Mouse (Mus musculus) megakaryocyte, adult 5-6 weeks (primary cell): Measurements from ENCODE around the gene Atxn7l1. TPM values are rescaled to one million over a fixed set of nuclear protein-coding genes. Genes with fewer than 3 reads are reported as not detected.

Source experiments
- ATAC-seq: 2 replicates; pipeline ENCODE4 v1.8.0; 2016; ENCODE audit warnings: mild to moderate bottlenecking, inconsistent platforms; ENCODE audit not compliant: poor library complexity, severe bottlenecking
- total RNA-seq, 2 experiments: library from RNA; stranded (forward) in 1 of 2; stranded (reverse) in 1 of 2; fragments of 153-499, 151-499 nt in 1 of 2; fragments of 221-1000, 200-1000 nt in 1 of 2; gene quantifications; 2 replicates each; pipeline versions ENCODE4 v1.2.3 to v1.2.4; 2015 to 2017

Gene Atxn7l1
- total RNA-seq, 2 experiments from 2014 or later = 50.0 to 109 TPM

DNA sequence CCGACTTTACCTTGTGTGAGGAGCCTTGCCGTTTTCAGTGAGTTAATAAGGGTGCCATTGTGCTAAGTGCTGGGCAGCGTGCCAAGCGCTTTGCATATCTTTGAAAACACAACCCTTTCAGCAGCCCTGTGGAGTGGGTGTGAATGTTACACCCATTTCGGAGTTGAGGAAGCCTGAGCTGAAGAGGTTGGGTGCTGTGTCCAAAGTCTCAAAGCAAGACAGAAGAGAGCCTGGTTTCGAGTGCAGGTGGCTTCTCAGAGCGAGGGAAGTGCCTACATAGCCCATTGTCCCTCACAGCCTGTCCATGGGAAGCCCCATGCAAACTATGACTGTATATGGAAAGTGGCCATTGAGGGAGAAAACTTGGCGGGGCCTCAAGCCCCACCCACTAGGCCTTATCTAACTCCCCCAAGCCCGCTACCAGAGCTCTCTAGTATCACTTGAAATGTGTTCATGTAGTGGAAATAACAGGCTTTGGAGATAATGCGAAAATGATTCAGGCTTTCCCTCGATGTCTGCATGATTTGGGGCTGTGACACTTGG, 73.1 kb downstream of the Atxn7l1 start:
- ATAC-seq = peak; percentile 30; the same call in 1 of the 2 replicates

GRCm38 (mm10) chr12:33222187-33222586, 74.7 kb downstream of the Atxn7l1 start:
- ATAC-seq = no peak

- no peak for ATAC-seq
Observed at GRCm38 (mm10) chr12:33225117-33225541, 77.6 kb downstream of the Atxn7l1 start.

DNA sequence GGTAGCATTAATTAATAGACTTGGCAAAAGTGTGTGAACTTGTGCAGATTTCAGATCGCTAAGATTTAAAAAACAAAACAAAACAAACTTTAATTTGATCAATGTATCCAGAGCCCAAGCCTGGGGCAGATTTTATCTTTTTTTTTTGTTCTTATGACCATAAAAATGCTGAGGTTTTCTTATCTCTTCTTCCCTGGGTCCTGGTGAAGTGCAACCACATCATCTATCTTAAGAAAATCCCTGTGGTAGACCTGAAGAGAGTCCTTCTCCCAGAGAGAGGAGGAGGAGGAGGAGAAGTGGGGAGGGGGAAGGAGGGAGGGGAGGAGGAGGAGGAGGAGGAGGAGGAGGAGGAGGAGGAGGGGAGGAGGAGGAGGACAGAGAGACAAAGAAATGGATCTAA, 78.5 kb downstream of the Atxn7l1 start:
- no peak for ATAC-seq

- ATAC-seq = no peak
Observed at GRCm38 (mm10) chr12:33226596-33226995, 79.1 kb downstream of the Atxn7l1 start.

- ATAC-seq = no peak
Observed at GRCm38 (mm10) chr12:33235314-33235713, 87.8 kb downstream of the Atxn7l1 start.

GRCm38 (mm10) chr12:33235771-33236323, 88.4 kb downstream of the Atxn7l1 start:
- no peak for ATAC-seq

DNA sequence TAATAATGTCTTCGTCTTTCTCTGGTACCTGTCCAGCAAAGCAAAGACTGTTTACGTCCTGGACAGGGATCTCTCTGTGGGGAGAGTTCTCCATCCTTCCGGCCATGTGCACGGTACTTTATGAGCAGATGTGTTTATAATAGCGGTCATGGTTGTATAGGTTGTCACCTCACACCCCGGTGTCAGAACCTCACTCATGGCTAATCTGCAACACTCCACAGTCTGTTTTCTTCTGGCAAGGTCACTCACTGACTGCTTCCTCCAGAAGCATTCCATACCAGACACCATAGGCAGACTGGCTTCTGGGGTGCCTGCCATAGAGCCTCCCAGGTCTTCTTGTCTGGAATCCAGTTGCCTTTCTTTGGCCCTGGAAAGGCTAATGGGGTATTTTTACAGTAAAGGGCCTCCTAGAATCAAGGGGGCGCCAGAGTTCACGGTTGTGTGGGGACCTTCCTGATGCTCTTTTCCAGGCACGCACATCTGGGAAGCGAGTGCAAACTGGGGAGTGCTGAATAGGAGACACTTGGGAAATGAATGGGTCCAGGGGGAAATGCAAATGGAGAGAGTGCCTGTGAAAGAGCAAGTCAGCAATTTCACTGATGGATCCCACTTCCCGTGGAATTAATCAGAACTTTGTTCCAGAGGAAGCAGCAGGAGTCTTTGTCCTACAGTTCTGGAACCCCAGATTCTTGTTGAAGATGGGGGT, 89.0 kb downstream of the Atxn7l1 start:
- ATAC-seq = no peak

- no peak for ATAC-seq
Observed at GRCm38 (mm10) chr12:33237108-33237507, 89.6 kb downstream of the Atxn7l1 start.

GRCm38 (mm10) chr12:33242679-33243078, 95.2 kb downstream of the Atxn7l1 start:
- ATAC-seq = no peak

GRCm38 (mm10) chr12:33244132-33244875, 96.8 kb downstream of the Atxn7l1 start:
- ATAC-seq = no peak

DNA sequence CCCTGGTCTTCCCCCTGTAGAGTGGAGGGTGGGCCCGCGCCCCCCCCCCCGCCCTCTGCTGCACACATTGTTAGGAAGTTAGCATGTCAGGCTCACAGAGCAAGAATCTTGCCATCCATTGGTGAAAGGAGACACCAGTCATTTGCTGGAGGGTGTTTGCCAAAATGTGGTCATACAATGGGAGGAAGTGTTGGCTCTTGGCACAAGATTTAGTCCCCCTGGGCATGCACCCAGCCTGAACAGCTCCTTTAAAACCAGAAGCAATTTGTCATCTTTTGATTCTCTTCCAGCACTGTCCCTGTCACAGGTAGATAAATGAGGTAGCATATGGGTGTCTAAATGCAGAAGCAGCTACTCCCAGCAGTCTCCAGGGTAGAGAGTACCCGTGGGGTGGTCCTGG, 98.0 kb downstream of the Atxn7l1 start:
- ATAC-seq = no peak

DNA sequence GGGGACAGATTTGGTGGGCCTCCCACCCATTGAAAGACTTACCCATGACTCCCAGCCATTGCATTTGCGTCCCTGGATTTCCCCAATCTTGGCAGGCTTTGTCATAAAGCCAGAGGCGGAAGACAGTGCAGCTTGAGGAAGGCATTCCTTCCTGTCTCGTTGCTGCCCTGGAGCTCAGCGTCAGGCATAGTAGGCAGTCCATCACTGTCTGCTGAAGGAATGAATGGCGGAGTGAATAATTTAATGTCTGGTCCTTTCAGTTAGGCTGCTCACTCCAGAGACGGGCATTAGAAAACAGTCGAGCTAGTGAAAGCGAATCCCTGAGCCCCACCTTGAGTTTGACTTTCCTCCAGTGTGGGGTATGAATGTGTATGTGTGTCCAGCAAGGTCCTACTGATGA, 99.4 kb downstream of the Atxn7l1 start:
- no peak for ATAC-seq

GRCm38 (mm10) chr12:33250197-33250596, 102.7 kb downstream of the Atxn7l1 start:
- ATAC-seq = no peak

- ATAC-seq = no peak
Observed at GRCm38 (mm10) chr12:33251399-33251798, 103.9 kb downstream of the Atxn7l1 start.

DNA sequence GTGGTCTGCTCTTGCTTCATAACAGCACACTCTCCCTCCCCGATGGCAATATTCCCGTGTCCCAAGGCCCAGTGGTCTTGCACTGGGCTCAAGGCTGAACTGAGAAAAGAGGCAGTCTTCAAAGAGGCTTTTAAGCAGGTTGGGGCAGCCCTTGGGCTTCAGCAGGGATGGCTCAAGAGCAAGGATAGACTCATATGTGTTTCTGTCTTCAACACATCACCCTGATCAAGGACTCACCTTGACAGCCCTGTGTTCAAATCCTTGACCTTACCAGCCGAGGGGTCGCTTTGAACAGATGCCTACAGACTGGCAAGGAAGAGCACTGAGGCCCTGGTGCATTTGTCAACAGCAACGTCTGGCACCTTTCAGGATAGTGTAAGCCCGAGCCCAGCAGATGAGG, 105.1 kb downstream of the Atxn7l1 start:
- no peak for ATAC-seq

- ATAC-seq = no peak
Observed at GRCm38 (mm10) chr12:33253206-33253605, 105.7 kb downstream of the Atxn7l1 start.

GRCm38 (mm10) chr12:33255256-33255655, 107.8 kb downstream of the Atxn7l1 start:
- no peak for ATAC-seq

- ATAC-seq = no peak
Observed at GRCm38 (mm10) chr12:33256426-33256825, 108.9 kb downstream of the Atxn7l1 start.

- no peak for ATAC-seq
Observed at GRCm38 (mm10) chr12:33258995-33259529, 111.6 kb downstream of the Atxn7l1 start.

- no peak for ATAC-seq
Observed at GRCm38 (mm10) chr12:33260575-33260974, 113.1 kb downstream of the Atxn7l1 start.
